Mouse (Mus musculus) layer of hippocampus, adult 11-12 months (tissue): ENCODE results near the gene Angpt4.

Experiments
- DNase-seq: peaks from one replicate; pipeline ENCODE4 v3.0.0; 2022; ENCODE audit warnings: low spot score

The Angpt4 gene

DNA sequence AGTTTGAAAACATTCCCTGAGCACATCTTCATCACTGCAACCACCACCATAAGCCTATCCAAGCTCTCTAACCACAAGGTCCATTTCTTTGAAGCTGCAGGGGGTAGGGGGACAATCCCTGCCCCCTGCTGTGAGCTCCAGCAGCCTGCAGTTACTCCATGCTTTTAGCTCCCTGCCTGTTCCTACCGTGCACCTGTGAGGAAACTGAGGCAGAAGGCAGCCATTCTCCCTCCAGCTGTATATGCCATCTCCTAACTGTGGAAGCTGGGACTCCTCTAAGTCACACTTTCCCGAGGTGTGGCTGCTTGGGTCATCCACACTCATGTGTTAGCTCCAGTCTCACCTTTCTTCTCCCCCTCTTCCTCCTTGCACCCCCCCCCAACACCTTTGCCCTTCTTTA, 4.1 kb downstream of the Angpt4 start:
- no peak for DNase-seq

DNA sequence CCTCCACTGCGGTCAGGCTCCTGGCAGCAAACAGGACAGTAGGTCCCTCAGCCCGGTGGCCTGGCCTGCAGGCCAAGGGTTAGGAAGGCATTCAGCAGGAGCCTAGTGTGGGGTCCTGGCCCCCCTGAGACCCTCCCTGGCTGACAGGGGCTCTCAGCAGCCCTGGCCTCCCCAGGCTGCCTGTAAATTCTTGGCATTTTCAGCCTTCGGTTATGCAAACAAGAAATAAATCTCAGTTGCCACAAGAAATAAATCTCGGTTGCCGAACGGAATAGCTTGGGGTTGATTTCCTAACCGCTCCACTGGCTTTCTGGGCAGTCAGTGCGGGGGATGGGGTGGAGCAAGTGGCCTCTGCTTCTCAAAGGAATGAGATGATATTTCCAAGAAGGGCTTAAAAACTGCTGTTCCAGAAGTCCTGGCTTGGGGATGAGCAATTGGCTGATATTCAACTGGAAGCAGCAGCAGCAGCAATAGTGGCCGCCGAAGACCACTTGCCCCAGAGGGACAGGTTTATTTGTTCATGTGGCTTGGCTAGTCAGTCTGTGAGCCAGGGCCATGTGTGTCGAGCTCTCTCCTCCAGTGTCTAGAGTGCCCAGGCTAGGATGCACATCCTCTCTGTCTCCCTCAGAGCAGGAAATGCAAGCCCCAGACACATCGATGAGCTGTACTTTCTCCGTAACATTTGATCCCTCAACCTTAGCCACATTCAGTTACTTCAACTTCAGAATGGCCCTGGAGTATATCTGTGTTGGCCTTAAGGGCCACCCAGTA, 5.2 kb downstream of the Angpt4 start:
- DNase-seq, result no peak

GRCm38 (mm10) chr2:151919140-151919539, 8.1 kb downstream of the Angpt4 start:
- DNase-seq, result no peak

DNA sequence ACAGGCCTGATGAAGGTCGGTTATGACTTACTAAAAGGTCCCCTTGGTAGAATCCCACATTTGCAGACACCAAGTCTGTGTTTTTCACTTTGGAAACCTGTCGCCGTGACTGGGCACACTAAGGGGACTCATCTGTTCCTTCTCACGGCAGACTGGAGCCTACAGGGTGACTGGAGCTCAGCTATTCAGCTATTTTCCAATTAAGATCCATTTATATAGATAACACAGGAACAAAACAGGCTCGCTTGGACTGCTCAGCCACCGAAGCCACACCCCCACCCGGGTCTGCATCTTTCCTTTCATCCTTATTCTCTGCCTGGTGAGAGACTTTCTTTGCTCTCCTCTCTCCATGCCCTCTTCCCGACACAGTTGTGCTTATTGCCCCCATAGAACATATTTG, 10.1 kb downstream of the Angpt4 start:
- no peak for DNase-seq

DNA sequence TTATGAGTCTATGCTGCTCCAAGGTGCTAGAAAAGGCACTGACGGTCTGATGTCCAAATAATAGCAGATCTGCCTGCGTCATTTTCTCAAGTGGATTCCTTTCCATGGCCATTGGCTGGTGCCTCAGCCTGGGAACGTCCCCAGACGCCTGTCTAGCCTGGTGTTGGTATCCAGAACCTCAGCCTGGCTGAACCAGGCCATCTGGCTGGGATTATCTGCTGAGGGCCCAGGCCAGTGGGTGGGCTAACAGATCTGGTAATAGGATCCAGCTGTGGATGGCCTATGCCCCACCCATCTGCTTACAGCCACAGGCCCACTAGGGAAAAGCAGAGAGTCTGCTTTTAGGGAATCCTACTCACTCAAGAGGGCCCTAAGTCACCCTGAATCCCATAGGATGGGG, 10.6 kb downstream of the Angpt4 start:
- DNase-seq, result no peak

DNA sequence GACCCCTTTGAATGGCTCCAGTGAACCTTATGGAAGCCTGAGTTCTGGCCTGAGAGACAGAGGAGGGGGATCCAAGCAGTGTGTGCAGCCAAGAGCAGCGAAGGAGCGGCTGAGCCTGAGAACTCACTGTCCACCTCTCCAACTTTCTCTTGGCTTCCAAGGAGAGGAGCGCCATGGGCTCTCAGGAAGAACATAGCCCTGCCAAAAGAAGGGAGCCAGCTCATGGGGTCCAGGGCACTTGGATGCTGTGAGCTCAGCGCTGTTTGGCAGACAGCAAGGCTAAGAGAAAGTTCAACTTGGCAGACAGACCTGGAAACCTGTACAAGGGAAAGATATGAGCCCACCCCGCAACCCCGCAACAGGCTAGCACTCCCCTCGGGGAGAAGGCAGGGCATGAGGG, 13.3 kb downstream of the Angpt4 start:
- DNase-seq, result no peak

DNA sequence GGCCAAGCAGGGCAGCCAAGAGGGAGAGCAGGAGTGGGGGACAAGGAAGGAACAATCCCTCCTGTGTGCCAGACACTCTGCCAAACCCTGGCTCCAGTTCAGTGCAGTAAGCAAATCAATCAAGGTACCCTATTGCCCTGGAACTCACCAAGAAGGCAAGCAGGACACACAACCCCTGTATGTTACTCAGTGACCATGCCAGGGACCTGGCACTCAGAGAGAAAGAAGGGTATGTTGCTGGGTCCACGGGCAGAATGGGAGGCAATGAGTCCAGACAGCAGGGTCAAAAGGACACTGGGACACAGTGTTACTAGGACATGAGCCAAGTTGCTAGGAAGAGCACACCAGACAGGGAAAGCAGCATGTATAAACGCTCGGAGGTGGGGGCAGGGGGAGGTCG, 14.7 kb downstream of the Angpt4 start:
- DNase-seq, result no peak

DNA sequence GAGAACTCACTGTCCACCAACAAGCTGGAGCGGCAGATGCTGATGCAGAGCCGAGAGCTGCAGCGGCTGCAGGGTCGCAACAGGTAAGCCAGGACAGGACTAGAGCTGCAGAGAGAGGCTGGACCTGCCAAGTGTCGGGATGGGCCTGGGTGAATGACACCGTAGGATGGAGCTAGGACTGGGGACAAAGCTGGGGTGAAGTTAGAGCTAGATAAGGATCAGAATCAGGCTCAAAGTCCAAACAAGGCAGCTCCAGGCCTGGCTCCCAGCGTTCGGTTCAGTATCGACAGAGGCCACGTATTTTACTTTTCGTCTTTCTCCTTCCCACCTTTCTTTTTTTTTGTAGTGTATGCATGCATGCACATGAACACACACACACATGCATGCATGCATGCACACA, 16.1 kb downstream of the Angpt4 start:
- DNase-seq, result no peak

- DNase-seq, result peak; percentile 87
These were observed 19.5 kb downstream of the Angpt4 start for GRCm38 (mm10) chr2:151930389-151931074.

DNA sequence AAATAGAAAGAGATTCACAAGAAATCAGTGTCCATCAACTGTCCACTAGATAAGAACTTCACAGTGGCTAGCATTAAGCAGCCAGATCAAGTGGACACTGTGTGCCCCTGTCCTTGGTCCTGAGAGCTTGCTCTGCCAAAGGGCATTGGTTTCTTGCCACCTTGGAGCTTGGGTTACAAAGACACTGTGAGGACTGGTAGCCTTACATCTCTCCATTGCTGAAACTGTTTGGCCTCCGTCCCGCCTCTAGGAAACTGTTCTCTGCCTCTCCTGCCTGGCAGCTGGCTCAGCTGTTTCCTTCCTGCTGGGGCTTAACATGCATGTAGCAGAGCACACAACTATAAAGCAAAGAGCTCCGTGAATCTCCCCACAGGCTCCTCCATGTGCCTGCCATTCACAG, 26.9 kb downstream of the Angpt4 start:
- DNase-seq, result no peak

DNA sequence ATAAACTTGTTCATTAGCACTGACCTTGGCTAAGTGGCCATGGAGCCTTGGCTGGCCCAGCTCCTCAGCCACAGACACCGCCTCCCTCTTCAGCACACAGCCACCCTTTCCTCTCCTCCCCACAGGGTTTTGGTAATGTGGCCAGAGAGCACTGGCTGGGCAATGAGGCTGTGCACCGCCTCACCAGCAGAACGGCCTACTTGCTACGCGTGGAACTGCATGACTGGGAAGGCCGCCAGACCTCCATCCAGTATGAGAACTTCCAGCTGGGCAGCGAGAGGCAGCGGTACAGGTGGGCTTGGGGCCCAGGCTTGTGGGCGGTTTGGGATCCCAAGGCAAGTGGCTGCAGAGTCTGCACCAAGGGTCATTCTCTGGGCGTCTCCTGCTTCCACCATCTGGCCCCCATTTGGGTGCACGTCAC, 27.8 kb downstream of the Angpt4 start:
- no peak for DNase-seq

DNA sequence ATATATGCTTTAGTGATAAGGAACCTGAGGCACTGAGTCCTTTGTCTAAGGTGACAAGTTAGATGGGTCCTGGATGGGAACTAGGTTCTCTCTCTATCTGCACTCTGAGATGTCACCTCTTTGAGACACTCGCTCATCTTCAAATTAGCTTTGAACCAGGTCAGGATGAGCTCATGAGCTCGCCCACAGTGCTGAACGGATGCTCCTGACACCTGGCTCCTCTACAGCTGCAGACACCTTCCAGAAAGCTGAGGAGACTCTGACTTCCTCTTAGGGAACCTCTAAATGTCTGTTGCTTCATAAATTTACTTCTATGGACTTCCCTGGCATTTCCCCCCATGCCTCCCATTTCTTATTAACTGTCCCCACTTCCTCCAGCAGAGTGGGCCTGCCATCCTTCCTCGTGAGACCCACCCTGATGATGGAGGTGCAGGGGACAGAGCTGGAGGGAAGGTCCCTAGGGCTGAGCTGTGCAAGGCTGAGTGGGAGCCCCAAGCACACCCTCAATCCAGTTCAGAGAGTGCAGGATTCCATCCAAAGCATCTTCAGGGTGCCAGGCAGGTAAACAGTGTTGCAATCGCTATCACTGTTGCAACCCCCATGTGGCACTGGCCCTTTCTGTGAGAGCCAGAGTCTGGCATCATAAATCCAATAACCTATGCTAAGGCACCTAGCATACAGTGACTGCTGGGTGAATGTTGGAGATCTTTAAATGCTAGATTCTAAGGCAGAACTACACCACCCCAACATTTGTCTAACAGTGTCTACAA, 28.8 kb downstream of the Angpt4 start:
- DNase-seq, result no peak

GRCm38 (mm10) chr2:151941269-151941668, 30.3 kb downstream of the Angpt4 start:
- peak; percentile 27 for DNase-seq

DNA sequence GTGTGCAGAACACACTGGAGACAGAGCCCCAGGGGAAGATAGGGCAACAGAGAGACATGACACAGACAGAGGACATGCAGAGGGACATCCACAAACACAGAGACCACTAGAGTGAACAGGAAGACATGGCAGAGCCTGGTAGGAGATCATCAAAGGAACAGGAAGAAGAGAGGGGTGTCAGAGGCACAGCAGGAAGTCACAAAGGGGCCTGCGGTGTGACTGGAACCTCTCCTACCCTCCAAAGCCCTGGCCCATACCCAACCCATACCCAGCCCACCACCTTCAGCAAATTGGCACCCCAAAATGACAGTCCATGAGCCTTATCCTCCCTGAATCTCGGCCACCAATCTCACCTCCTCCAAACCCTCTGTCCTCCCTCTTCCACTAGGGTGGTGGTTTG, 33.1 kb downstream of the Angpt4 start:
- DNase-seq, result no peak

DNA sequence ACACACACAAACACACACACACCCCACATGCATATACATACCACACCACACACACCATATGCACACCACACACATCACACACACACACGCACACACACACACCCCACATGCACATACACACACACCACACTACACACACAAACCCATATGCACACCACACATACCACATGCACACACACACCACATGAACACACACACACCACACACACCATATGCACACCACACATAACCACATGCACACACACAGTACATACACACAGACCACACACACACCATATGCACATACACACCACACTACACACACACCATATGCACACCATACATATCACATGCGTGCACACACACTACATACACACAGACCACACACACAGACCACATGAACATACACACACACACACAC, 36.6 kb downstream of the Angpt4 start:
- no peak for DNase-seq

GRCm38 (mm10) chr2:151948311-151948710, 37.3 kb downstream of the Angpt4 start:
- no peak for DNase-seq

DNA sequence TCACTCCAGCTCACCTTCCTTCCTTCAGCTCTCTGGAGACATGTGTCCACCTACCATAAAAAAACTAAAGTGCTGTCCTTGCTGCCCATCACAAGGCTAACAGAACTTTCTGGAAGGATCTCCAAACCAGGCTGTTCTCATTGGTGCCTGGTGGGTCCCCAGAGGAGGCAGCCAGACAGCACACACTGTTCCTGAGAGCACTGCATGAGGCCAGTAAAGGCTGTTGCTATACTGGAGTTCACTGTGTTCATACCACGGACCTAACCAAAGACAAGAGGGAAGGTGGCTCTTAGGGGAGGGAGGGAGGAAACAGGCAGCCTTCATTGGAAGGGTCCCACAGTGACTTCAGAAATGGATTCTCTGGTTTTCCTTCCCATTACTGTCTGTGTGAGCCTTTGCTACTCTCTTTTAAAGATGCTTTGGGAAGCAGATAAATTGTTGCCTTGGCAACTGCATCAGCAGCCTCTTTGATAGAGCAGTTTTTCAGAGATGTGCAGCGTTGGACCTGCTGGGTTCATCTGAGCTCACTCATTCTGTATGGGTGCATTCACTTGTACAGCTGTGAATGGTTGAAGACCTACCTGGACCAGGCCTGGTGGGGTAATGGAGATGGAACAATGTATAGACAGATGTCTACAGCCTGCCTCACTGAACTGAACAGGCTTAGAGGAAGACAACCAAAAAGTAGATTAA, 38.2 kb downstream of the Angpt4 start:
- DNase-seq, result no peak

DNA sequence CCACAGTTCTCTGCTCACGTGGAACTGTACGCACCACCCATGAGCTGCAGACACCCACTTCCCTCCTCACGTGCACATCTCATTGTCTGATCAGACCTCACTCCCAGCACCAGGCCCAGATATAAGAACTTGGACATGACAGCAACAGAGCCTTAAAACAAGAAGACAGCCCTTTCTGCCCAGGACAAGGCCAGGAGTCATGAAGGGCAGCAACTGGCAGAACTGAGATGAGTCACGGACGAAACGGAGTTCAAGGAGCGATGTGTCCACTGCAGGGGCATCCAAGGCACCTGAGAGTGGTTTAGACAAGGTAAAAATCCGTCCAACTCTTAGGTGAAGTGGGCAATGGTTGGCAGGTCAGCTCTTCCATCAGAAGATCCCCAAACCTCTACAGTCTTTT, 42.7 kb downstream of the Angpt4 start:
- DNase-seq, result no peak

GRCm38 (mm10) chr2:151956500-151957137, 45.6 kb downstream of the Angpt4 start:
- DNase-seq, result no peak

DNA sequence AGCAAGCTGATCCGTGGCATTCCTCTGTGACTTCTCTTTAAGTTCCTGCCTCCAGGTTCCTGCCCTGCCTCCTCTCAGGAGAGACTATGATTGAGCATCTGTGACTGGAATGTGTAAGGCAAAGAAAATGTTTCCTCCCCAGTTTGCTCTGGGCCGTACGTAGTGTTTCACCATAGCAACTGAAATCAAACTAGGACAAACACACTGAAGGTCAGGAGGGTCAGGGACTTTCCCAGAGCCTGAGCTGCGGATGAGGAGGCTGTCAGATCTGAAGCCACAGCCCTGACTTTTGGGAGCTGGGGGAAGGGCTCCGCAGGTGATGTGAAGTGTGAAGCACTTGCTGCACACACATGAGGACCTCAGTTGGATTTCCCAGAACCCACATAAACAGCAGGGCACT, 48.3 kb downstream of the Angpt4 start:
- DNase-seq, result no peak

GRCm38 (mm10) chr2:151961284-151962196, 50.5 kb downstream of the Angpt4 start:
- DNase-seq, result no peak
